Mouse (Mus musculus) stomach, postnatal 0 days (tissue): Measurements from ENCODE around the gene Atp5f1. TPM values are rescaled to one million over a fixed set of nuclear protein-coding genes. Genes with fewer than 3 reads are reported as not detected.

Experiments used
- ATAC-seq: fragments of 200-750 bp; cut with Nextera tagmentation; 2 replicates; pipeline ENCODE4 v1.8.0; 2017; ENCODE audit not compliant: low FRiP score, low TSS enrichment
- DNase-seq: peaks from one replicate; pipeline ENCODE4 v3.0.0-alpha.2; 2016; ENCODE audit warnings: low spot score
- H3K27ac ChIP-seq: fragments of 300-500 bp; sonication (generic); replicated peaks from 2 replicates; pipeline ENCODE4 v1.5.1; 2014; ENCODE audit warnings: mild to moderate bottlenecking, control low read depth
- H3K27me3 ChIP-seq: fragments of 300-500 bp; sonication (generic); 2 replicates; pipeline ENCODE4 v1.6.1; 2014; ENCODE audit warnings: low read length; ENCODE audit not compliant: control insufficient read depth, insufficient read depth
- H3K36me3 ChIP-seq: fragments of 300-500 bp; sonication (generic); 2 replicates; pipeline ENCODE4 v1.6.1; 2014; ENCODE audit warnings: low read length, mixed read lengths; ENCODE audit not compliant: control insufficient read depth, insufficient read depth
- H3K4me1 ChIP-seq: fragments of 300-500 bp; sonication (generic); replicated peaks from 2 replicates; pipeline ENCODE4 v1.6.1; 2014; ENCODE audit warnings: antibody characterized with exemption; ENCODE audit not compliant: control insufficient read depth, insufficient read depth
- H3K4me2 ChIP-seq: fragments of 300-500 bp; sonication (generic); replicated peaks from 2 replicates; pipeline ENCODE4 v1.6.1; 2014; ENCODE audit warnings: low read depth, mild to moderate bottlenecking, control low read depth, moderate library complexity
- H3K4me3 ChIP-seq: fragments of 300-500 bp; sonication (generic); 2 replicates; pipeline ENCODE4 v1.5.1; 2014; ENCODE audit warnings: low read depth, low read length, control low read depth
- H3K9ac ChIP-seq: fragments of 300-500 bp; sonication (generic); 2 replicates; pipeline ENCODE4 v1.6.1; 2014; ENCODE audit warnings: mild to moderate bottlenecking, low read length, control low read depth, mixed read lengths
- H3K9me3 ChIP-seq: fragments of 300-500 bp; sonication (generic); 2 replicates; pipeline ENCODE4 v1.6.1; 2016; ENCODE audit warnings: low read length; ENCODE audit not compliant: control insufficient read depth
- CTCF ChIP-seq: IDR thresholded peaks from 2 replicates; pipeline ENCODE4 v1.5.1; 2016; ENCODE audit warnings: antibody characterized with exemption, low read depth, mild to moderate bottlenecking, moderate library complexity
- EP300 ChIP-seq: optimal IDR thresholded peaks from 2 replicates; pipeline ENCODE3; 2016; ENCODE audit warnings: antibody characterized with exemption
- WGBS: fragments of 180-500 bp; shearing (Covaris S2); extraction: QIAGEN DNeasy Blood & Tissue Kit; methylation state at CpG from one replicate; pipeline ENCODE4 v1.1.7; 2014; 5-methylcytosine and 5-hydroxymethylcytosine counted together
- polyA plus RNA-seq: library from polyadenylated mRNA; unstranded; fragments of >200 nt; fragmentation: Nextera tagmentation; extraction: Ambion mirVana; gene quantifications from 2 replicates; pipeline ENCODE4 v1.2.1, GENCODE M21; 2015

The Atp5f1 gene
- polyA plus RNA-seq, 1 experiment from 2014 or later = 406 TPM

DNA sequence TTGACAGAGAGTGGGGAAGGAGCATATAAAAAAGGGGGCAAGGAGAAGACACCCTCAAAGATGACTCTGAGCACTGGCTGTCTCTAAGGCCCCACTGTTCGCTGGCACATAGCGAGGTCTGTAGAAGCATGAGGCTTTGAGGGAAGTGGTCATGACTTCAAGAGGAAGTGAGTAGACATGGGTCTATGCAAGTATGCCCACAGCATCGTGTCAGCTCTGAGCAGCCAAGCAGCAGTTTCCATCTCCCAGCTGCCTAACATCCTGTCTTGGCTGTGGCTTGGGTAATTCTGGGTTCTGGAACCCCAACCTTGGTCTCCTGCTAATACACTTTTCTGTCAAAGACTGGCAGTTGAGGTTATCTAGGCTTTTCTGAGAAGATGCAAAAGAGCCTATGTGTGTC lies 59.2 kb downstream of the Atp5f1 start:
- whole genome bisulfite sequencing = 78% methylated on average over 3 of the region's 3 CpGs
- H3K4me3 ChIP-seq = no peak overlapping the region
- H3K36me3 ChIP-seq = no peaks in the 10 kb centered on the region
- H3K4me1 ChIP-seq = no peaks in the 10 kb centered on the region
- TF ChIP-seq EP300 = no peak
- no peak for TF ChIP-seq CTCF
- H3K9me3 ChIP-seq = no peaks in the 10 kb centered on the region
- no peak overlapping the region for H3K27ac ChIP-seq
- no peak overlapping the region for H3K4me2 ChIP-seq
- no peaks in the 10 kb centered on the region for H3K27me3 ChIP-seq
- no peak for DNase-seq
- no peak overlapping the region for H3K9ac ChIP-seq
- ATAC-seq = no peak

DNA sequence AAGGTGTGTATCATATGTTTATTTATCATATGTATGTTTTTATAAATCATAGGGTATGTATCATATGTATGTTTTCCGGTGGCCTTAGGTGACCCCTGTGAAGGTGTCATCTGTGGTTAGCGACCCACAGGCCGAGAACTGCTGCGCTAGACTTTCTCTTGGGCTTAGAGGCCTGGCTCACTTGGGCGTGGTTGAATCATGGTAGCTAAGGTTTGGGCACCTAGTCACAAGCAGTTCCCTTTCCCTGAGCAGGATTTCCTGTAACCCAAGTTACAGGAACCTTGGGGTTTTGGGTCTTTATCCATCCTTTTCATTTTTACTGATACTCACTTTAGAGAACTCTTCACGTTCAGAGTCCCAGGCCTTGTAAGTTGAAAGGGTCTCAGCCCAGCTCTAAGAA lies 59.6 kb downstream of the Atp5f1 start:
- Histone ChIP-seq H3K36me3 (no peaks in the 10 kb centered on the region), H3K4me2 (no peak overlapping the region), H3K4me3 (no peak overlapping the region), H3K9ac (no peak overlapping the region), H3K4me1 (no peaks in the 10 kb centered on the region), H3K27ac (no peak overlapping the region), H3K27me3 (no peaks in the 10 kb centered on the region), H3K9me3 (no peaks in the 10 kb centered on the region)
- no peak for ATAC-seq
- WGBS = 75% methylated on average over 6 of the region's 6 CpGs
- no peak for TF ChIP-seq CTCF
- TF ChIP-seq EP300 = no peak
- no peak for DNase-seq

DNA sequence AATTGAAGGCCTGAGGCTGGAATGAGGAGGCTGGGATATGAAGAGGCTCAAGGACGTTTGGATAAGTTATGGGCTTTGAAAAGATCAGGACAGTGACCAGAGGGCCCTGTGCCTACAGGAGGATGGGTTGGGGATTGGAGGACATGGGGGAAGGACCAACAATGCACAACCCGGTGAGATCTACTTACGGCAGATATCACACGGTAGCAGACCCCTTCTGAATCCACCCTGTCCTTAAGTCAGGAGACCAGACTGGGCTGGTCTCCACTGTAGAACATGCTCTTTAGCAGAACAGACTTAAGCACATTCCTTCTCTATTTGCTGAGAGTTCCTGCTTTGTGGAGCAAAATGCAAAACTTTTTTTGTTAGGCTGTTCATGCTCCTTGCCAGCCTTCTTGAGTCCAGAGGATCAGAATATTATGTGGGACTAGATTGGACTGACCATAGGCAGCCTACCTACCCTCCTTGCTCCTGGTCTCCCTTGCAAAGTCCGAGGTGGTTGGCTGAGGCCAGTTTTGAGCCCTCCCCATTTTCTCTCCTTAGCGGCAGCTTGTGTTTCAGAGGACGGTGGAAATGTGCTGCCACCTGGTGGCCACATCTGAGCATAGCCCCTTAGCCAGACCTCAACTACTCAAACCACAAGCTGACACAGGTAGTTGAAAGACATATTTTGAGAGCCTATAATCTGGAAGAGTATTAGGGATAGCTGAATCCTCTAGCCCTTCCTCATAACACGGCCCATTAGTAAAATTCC lies 60.3 kb downstream of the Atp5f1 start:
- no peak overlapping the region for H3K9ac ChIP-seq
- TF ChIP-seq EP300 (no peak), CTCF (peak; percentile 96)
- H3K27me3 ChIP-seq = no peaks in the 10 kb centered on the region
- H3K27ac ChIP-seq = no peak overlapping the region
- H3K4me3 ChIP-seq = no peak overlapping the region
- no peaks in the 10 kb centered on the region for H3K36me3 ChIP-seq
- H3K9me3 ChIP-seq = no peaks in the 10 kb centered on the region
- DNase-seq = peak; percentile 86
- peaks cover 5% of the 10 kb centered on the region; the same call in 1 of the 2 replicates for H3K4me1 ChIP-seq
- no peak; the same call in 1 of the 2 replicates for ATAC-seq
- no peak overlapping the region for H3K4me2 ChIP-seq
- WGBS = 39% methylated on average over 8 of the region's 8 CpGs

DNA sequence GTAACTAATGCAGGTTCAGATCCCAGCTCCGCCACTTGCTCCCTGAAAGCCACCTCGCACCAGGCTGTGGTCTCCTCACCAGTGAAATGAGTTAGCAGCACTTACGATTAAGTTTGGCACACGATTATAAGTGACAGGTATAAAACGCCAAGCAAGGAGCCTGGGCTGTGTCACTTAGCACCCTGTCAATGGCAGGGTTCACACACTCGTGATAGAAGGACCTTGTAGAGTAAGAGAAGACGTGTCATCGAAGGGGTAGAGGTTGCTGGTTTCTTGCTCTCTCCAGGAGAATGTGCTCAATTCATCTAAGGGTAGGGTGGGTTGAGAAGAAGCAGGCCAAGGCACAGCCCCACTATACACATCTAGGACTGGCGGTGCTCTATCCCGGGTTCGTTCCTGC lies 61.0 kb downstream of the Atp5f1 start:
- ATAC-seq (no peak), DNase-seq (no peak)
- Histone ChIP-seq H3K27me3 (no peaks in the 10 kb centered on the region), H3K4me2 (no peak overlapping the region), H3K9ac (no peak overlapping the region), H3K4me1 (peaks cover 11% of the 10 kb centered on the region), H3K36me3 (no peaks in the 10 kb centered on the region), H3K4me3 (no peak overlapping the region), H3K9me3 (no peaks in the 10 kb centered on the region), H3K27ac (no peak overlapping the region)
- 89% methylated on average over 11 of the region's 11 CpGs for WGBS
- TF ChIP-seq CTCF = no peak
- TF ChIP-seq EP300 = no peak

DNA sequence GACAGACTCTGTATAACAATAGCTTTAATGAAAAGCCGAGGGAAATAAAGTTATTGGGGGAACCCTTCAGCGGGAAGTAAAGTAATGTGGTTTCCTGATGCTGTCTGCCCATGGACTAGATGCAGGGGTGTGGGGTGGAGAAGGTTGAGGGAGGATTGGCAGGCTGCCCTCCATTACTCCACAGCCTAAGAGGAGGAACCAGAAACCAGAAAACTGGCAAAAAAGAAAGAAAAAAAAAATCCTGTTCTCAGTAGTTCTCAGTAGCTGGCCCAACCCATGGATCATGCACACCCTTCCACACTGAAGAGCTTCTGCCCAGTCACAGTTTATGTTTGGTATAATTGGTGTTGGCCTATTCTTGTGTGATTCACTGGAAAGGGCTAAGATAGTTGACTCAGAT lies 61.6 kb downstream of the Atp5f1 start:
- no peaks in the 10 kb centered on the region for H3K36me3 ChIP-seq
- no peak overlapping the region for H3K27ac ChIP-seq
- H3K4me1 ChIP-seq = peaks cover 11% of the 10 kb centered on the region
- 55% methylated on average over 2 of the region's 2 CpGs for WGBS
- H3K9ac ChIP-seq = no peak overlapping the region
- no peak overlapping the region for H3K4me2 ChIP-seq
- H3K27me3 ChIP-seq = no peaks in the 10 kb centered on the region
- no peak overlapping the region for H3K4me3 ChIP-seq
- DNase-seq = no peak
- TF ChIP-seq CTCF (no peak), EP300 (no peak)
- ATAC-seq = no peak
- no peaks in the 10 kb centered on the region for H3K9me3 ChIP-seq

DNA sequence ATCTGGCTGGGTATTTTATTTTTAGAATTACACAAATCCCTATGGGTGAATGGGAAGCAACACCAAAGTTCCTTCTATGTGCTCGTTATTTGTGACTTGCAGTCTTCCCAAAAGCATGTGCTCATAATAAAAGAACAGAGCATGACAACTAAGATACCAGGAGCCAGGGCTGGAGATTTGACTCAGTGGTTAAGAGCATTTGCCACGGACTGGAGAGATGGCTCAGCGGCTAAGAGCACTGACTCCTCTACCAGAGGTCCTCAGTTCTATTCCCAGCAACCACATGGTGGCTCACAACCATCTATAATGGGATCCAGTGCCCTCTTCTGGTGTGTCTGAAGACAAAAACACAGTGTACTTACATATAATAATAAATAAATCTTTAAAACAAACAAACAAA lies 63.1 kb downstream of the Atp5f1 start:
- no peak overlapping the region for H3K4me2 ChIP-seq
- TF ChIP-seq EP300 (no peak), CTCF (no peak)
- H3K27me3 ChIP-seq = no peaks in the 10 kb centered on the region
- no peaks in the 10 kb centered on the region for H3K9me3 ChIP-seq
- DNase-seq (no peak), ATAC-seq (no peak)
- H3K27ac ChIP-seq = no peak overlapping the region
- H3K4me1 ChIP-seq = peaks cover 11% of the 10 kb centered on the region
- 84% methylated on average over 3 of the region's 3 CpGs for WGBS
- no peaks in the 10 kb centered on the region for H3K36me3 ChIP-seq
- H3K4me3 ChIP-seq = no peak overlapping the region
- no peak overlapping the region for H3K9ac ChIP-seq
